Mouse (Mus musculus) midbrain, embryonic 15.5 days (tissue): ENCODE measurements around the gene Tldc1. TPM values are rescaled to one million over a fixed set of nuclear protein-coding genes. Genes with fewer than 3 reads are reported as not detected.

Experiments
- ATAC-seq: fragments of 200-750 bp; cut with Nextera tagmentation; replicated peaks from 2 replicates; pipeline ENCODE4 v1.8.0; 2017; ENCODE audit warnings: moderate TSS enrichment
- H3K27ac ChIP-seq: fragments of 300-500 bp; sonication (generic); 2 replicates; pipeline ENCODE4 v1.5.1; 2015; ENCODE audit warnings: mild to moderate bottlenecking, inconsistent platforms
- H3K27me3 ChIP-seq: fragments of 300-500 bp; sonication (generic); replicated peaks from 2 replicates; pipeline ENCODE4 v1.6.1; 2015; ENCODE audit warnings: inconsistent platforms
- H3K36me3 ChIP-seq: fragments of 300-500 bp; sonication (generic); replicated peaks from 2 replicates; pipeline ENCODE4 v1.6.1; 2015; ENCODE audit warnings: inconsistent platforms
- H3K4me1 ChIP-seq: fragments of 300-500 bp; sonication (generic); 2 replicates; pipeline ENCODE4 v1.6.1; 2015; ENCODE audit warnings: inconsistent platforms
- H3K4me2 ChIP-seq: fragments of 300-500 bp; sonication (generic); 2 replicates; pipeline ENCODE4 v1.6.1; 2015; ENCODE audit warnings: inconsistent platforms, mild to moderate bottlenecking, moderate library complexity
- H3K4me3 ChIP-seq: fragments of 300-500 bp; sonication (generic); 2 replicates; pipeline ENCODE4 v1.5.1; 2015; ENCODE audit warnings: mild to moderate bottlenecking, inconsistent platforms
- H3K9ac ChIP-seq: fragments of 300-500 bp; sonication (generic); 2 replicates; pipeline ENCODE4 v1.6.1; 2015; ENCODE audit warnings: mild to moderate bottlenecking, inconsistent platforms
- H3K9me3 ChIP-seq: fragments of 300-500 bp; sonication (generic); 2 replicates; pipeline ENCODE4 v1.6.1; 2016; ENCODE audit warnings: inconsistent platforms
- whole genome bisulfite sequencing: fragments of 180-500 bp; shearing (Covaris S2); methylation state at CpG from one replicate; pipeline ENCODE4 v1.1.7; 2015; ENCODE audit warnings: mixed read lengths; 5-methylcytosine and 5-hydroxymethylcytosine counted together
- polyA plus RNA-seq: library from polyadenylated mRNA; unstranded; fragments of >200 nt; fragmentation: Nextera tagmentation; extraction: Ambion mirVana; gene quantifications from 2 replicates; pipeline ENCODE4 v1.2.1, GENCODE M21; 2015

Gene Tldc1
- polyA plus RNA-seq, 1 experiment from 2014 or later, result 11.4 TPM

DNA sequence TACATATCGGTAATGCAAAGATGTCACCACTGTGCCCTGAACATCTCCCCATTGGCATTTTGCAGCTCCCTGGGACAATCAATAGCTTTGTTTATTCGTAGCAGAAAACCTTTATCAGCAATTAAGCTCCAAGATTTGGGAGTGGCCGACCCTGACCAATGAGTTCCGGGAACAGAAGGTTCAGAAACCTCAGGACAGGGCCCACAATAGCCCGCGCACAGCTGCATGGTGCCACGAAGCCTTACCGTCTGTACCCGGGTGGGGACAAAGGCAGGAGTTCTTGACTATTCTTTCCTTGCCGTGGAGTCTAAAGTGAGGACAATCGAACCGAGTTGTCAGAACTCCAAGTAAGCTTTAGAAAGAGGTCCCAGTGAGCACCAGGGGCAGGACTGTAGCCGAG lies 46.1 kb downstream of the Tldc1 start:
- WGBS, result 74% methylated on average over 13 of the region's 13 CpGs
- Histone ChIP-seq H3K27ac (no peak overlapping the region), H3K27me3 (no peaks in the 10 kb centered on the region), H3K4me1 (no peaks in the 10 kb centered on the region), H3K4me2 (no peak overlapping the region), H3K9ac (no peak overlapping the region), H3K9me3 (no peaks in the 10 kb centered on the region), H3K4me3 (no peak overlapping the region), H3K36me3 (no peaks in the 10 kb centered on the region)
- no peak for ATAC-seq

DNA sequence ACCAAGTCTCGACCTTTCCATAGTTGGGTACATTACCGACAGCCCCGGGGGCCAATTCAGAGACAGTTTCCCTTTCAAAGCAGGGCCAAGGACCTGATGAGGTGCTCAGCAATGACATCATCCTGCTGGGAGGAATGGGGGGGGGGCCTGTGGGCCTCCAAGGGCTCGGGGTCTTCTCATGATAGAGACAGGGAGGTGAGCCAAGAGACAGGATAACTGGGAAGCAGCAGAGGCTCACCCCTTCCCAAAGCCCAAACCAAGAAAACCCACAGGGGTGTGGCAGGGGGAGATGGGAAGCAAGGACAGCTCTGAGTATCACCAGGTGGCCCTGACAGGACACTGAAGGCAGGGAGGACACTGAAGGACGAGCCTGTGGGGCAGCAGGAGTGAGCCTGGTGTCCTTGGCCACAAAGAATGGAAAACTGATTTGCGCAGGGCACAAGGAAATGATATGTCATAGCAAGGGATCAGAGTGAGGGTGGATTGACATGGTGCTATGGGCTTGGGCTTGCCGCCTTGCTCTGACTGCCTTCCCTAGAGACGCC lies 49.8 kb downstream of the Tldc1 start:
- Histone ChIP-seq H3K27me3 (no peaks in the 10 kb centered on the region), H3K27ac (no peak overlapping the region), H3K9me3 (no peaks in the 10 kb centered on the region), H3K4me1 (no peaks in the 10 kb centered on the region), H3K36me3 (no peaks in the 10 kb centered on the region), H3K4me2 (no peak overlapping the region), H3K9ac (no peak overlapping the region), H3K4me3 (no peak overlapping the region)
- ATAC-seq, result no peak
- WGBS, result 86% methylated on average over 8 of the region's 8 CpGs

DNA sequence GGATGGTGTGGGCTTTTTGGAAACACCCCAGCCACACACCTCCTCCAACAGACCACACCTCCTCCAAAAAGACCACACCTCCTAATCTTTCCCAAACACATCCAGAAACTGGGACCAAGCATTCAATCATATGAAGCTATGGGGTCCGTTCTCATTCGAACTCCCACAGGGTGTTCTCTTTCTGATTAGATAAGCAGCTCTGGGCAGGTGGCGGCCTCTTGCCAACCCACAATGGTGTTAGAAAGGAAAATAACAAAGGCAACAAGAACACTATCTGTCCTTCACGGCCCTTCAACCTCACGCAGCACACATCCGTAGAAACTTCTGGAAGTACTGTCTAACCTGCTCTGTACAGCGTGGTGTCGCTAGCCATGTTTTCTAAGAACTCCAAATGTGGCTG lies 51.1 kb downstream of the Tldc1 start:
- no peaks in the 10 kb centered on the region for H3K4me1 ChIP-seq
- H3K27me3 ChIP-seq, result no peaks in the 10 kb centered on the region
- 92% methylated on average over 8 of the region's 8 CpGs for WGBS
- no peak overlapping the region for H3K9ac ChIP-seq
- no peak overlapping the region for H3K4me2 ChIP-seq
- H3K4me3 ChIP-seq, result no peak overlapping the region
- no peak overlapping the region for H3K27ac ChIP-seq
- no peak for ATAC-seq
- H3K9me3 ChIP-seq, result no peaks in the 10 kb centered on the region
- no peaks in the 10 kb centered on the region for H3K36me3 ChIP-seq

DNA sequence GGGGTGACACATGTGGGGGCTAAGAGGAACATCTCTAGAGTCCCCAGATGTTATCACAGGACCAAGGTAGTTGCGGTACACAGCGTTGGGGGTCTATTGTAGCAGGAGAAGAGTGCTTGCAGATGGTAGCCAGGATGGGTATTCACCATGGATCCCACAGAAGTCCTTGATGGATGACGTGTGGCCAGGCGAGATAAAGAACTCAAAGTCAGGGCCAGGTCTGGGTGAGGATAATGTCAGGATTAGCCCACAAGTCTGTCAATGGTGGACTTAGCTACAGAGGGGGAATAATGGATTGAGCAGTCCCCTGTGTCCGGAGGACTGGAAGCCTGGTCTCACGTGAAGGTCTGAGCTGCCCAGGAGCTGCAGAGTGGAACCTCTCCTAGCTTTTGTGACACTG lies 53.6 kb downstream of the Tldc1 start:
- no peaks in the 10 kb centered on the region for H3K4me1 ChIP-seq
- WGBS, result 73% methylated on average over 6 of the region's 6 CpGs
- no peaks in the 10 kb centered on the region for H3K27me3 ChIP-seq
- no peaks in the 10 kb centered on the region for H3K9me3 ChIP-seq
- H3K36me3 ChIP-seq, result no peaks in the 10 kb centered on the region
- H3K9ac ChIP-seq, result no peak overlapping the region
- H3K4me2 ChIP-seq, result no peak overlapping the region
- no peak overlapping the region for H3K27ac ChIP-seq
- H3K4me3 ChIP-seq, result no peak overlapping the region
- ATAC-seq, result no peak

DNA sequence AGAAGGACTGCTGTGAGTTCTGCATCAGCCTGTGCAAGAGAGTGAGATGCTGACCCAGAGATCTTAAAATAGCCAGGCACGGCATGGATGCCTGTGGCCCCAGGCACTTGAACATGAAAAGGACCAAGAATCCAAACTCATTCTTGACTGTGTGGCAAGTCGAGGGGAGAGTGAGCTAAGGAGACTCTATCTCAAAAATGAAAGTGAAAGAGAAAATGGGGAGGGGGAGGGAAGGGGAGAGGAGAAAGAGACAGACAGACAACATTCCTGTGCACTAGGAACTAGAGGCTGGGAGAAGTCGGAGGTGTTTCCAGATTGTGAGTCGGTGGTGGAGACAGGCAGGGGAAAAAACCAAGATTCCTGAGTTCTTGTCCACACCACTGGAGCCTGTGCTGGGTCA lies 54.5 kb downstream of the Tldc1 start:
- Histone ChIP-seq H3K36me3 (no peaks in the 10 kb centered on the region), H3K27ac (no peak overlapping the region), H3K9ac (no peak overlapping the region), H3K4me3 (no peak overlapping the region), H3K4me2 (no peak overlapping the region), H3K9me3 (no peaks in the 10 kb centered on the region), H3K27me3 (no peaks in the 10 kb centered on the region), H3K4me1 (no peaks in the 10 kb centered on the region)
- no peak for ATAC-seq
- WGBS, result 74% methylated on average over 4 of the region's 4 CpGs

DNA sequence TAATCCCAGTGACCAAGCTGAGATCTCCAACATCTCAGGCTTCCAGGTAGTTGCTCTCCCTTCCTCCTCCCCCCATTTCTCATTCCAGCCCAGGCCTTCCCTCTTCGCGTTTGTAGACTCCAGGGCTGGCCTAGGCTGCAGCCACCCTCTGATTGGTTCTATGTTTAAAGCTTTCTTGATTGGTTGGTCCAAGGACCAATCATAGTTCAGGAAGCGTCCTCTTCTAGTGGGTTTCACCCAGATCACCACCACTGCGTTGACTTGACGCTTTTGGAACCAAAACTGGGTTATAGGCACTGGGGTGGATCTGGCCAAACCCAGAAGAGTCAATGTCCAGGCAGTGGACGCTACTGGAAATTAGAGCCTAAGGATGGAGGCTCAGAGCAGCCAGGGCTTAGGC lies 55.9 kb downstream of the Tldc1 start:
- no peak overlapping the region for H3K27ac ChIP-seq
- no peak for ATAC-seq
- H3K4me2 ChIP-seq, result no peak overlapping the region
- H3K9me3 ChIP-seq, result no peaks in the 10 kb centered on the region
- H3K27me3 ChIP-seq, result no peaks in the 10 kb centered on the region
- H3K9ac ChIP-seq, result no peak overlapping the region
- H3K4me1 ChIP-seq, result no peaks in the 10 kb centered on the region
- no peak overlapping the region for H3K4me3 ChIP-seq
- WGBS, result 51% methylated on average over 6 of the region's 6 CpGs
- H3K36me3 ChIP-seq, result no peaks in the 10 kb centered on the region

DNA sequence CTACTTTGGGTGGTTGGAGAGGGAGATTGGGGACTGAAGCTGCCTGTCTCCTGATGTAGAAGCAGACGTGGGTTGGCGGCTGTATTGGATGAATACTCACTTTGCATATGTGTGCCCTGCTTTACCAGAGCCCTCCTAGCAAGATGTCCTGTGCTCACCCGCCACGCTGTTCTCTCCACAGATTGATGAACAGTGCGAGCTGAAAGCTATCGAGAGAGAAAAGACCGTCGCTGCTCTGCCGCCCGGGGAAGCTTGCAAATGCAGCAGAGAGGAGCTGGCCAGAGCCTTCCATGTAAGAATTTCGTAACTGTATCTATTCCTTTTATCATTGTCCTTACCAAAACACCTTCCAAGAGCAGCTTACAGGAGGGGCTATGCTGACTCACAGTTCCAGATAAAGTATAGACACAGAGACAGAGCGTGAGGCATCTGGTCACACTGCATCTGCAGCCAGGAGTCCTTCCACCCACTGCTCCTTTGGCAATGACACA lies 59.2 kb downstream of the Tldc1 start:
- H3K4me2 ChIP-seq, result no peak overlapping the region
- H3K27ac ChIP-seq, result no peak overlapping the region
- no peak overlapping the region for H3K4me3 ChIP-seq
- no peaks in the 10 kb centered on the region for H3K36me3 ChIP-seq
- H3K9me3 ChIP-seq, result no peaks in the 10 kb centered on the region
- no peak for ATAC-seq
- H3K27me3 ChIP-seq, result no peaks in the 10 kb centered on the region
- no peaks in the 10 kb centered on the region for H3K4me1 ChIP-seq
- 56% methylated on average over 12 of the region's 12 CpGs for WGBS
- H3K9ac ChIP-seq, result no peak overlapping the region

DNA sequence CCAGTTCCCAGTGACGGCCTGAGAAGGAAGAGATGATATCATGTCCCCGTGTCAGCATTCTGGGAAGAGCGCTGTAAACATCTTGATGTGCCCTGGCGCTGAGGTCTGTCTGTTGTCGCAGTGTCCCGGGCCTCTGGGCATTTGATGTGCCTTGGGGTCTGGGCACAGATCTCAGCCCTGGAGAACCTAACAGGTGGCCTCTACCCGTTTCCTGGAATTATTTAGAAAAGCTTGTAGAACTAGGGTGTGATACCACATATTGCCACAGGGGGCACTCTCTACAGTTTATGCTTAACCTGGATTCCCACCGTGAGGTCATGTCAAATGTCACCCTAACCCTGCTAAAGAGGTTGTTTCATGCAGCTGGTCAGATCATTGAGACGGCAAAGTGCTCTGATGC lies 60.5 kb downstream of the Tldc1 start:
- Histone ChIP-seq H3K9ac (no peak overlapping the region), H3K4me2 (no peak overlapping the region), H3K4me3 (no peak overlapping the region), H3K27ac (no peak overlapping the region), H3K27me3 (no peaks in the 10 kb centered on the region), H3K36me3 (no peaks in the 10 kb centered on the region), H3K9me3 (no peaks in the 10 kb centered on the region), H3K4me1 (no peaks in the 10 kb centered on the region)
- ATAC-seq, result no peak
- WGBS, result 63% methylated on average over 9 of the region's 9 CpGs

DNA sequence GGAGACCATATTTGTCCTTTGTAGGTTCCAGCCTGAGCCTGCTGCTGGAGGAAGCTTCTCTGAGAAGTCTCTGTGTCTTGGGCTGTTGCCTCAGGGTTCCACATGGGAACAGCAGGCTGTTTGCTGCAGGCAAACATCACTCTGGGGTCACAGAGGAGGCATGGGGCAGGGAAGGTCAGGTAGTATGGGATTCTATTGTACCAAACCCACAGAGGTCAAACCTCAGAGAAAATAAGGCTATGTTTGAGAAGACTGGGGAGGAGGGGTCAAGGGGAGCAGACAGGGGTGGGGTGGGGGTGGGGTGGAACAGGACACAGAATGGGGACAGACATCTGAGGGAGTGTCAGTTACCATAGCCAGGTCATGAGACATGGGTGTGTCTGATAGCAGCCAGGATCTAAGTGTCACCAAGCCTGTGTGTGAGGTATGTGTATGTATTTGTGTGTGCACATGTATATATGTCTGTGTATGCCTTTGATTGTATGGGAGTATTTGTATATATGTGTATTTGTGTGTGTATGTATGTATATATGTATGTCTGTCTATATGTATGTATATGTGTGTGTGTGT lies 61.4 kb downstream of the Tldc1 start:
- no peak overlapping the region for H3K27ac ChIP-seq
- no peak for ATAC-seq
- H3K9ac ChIP-seq, result no peak overlapping the region
- H3K36me3 ChIP-seq, result no peaks in the 10 kb centered on the region
- no peaks in the 10 kb centered on the region for H3K4me1 ChIP-seq
- no peak overlapping the region for H3K4me3 ChIP-seq
- H3K9me3 ChIP-seq, result no peaks in the 10 kb centered on the region
- H3K4me2 ChIP-seq, result no peak overlapping the region
- H3K27me3 ChIP-seq, result no peaks in the 10 kb centered on the region

DNA sequence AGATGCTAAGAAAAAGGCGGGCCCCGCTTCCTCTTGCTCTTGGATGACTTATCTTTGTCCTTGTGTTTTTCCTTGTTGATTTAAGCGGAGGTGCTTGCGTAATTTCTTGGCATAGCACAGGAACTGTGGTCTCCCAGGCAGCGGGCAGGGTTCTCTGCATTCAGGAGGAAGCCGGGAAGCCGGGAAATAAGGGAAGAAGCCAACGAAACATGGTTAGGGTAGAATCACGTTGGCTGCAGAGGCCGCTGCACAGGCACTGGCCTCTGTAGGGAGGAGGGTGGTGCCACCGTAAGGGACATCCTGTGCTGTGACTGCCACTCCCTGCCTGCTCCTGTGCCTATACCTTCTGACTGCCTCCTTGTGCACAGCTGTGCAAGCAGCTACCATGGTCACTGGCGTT lies 63.0 kb downstream of the Tldc1 start:
- 68% methylated on average over 12 of the region's 12 CpGs for WGBS
- Histone ChIP-seq H3K36me3 (no peaks in the 10 kb centered on the region), H3K4me3 (no peak overlapping the region), H3K4me1 (no peaks in the 10 kb centered on the region), H3K9me3 (no peaks in the 10 kb centered on the region), H3K4me2 (no peak overlapping the region), H3K27me3 (no peaks in the 10 kb centered on the region), H3K27ac (no peak overlapping the region), H3K9ac (no peak overlapping the region)
- no peak for ATAC-seq

DNA sequence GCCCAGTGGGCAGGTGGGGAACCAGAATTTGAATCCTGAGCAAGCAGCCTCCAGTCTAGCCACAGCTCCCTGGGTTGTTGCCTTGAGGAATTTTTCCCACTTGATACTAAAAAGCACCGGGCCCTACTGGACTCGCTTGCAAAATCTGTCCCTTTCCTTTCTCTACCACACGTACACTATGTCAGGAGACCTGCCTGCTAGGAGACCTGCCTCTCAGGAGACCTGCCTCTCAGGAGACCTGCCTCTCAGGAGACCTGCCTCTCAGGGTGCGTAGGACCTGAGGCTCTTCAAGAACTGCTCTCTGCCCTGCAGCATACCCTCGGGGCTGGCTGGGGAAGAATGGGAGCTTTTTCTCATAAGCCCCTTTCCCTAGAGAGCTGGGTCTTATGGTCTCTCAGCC lies 64.8 kb downstream of the Tldc1 start:
- Histone ChIP-seq H3K4me1 (peaks cover 10% of the 10 kb centered on the region; the same call in 1 of the 2 replicates), H3K9ac (no peak overlapping the region), H3K4me3 (no peak overlapping the region), H3K36me3 (no peaks in the 10 kb centered on the region), H3K4me2 (no peak overlapping the region), H3K9me3 (no peaks in the 10 kb centered on the region), H3K27me3 (no peaks in the 10 kb centered on the region), H3K27ac (no peak overlapping the region)
- no peak for ATAC-seq
- 77% methylated on average over 5 of the region's 5 CpGs for WGBS

DNA sequence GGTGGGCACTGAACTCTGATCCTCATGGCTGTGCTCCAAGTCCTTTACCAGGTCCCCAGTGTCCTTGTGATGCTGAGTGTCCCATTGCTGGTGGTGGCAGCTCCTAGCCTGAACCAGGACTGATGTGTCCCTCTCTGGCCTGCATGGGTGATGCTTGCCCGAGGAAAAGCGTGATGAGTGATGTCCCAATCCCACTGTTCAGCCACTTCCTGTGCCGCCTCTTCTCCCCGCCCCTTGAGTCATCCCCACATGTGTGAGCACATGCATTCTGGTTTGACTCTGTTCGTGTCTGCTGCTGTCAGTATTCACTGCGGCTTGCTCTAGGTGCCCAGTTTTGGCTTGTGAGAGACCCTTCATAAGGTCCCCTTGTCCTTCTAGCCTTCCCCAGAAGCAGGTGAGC lies 66.0 kb downstream of the Tldc1 start:
- Histone ChIP-seq H3K27me3 (no peaks in the 10 kb centered on the region), H3K36me3 (no peaks in the 10 kb centered on the region), H3K4me3 (no peak overlapping the region), H3K9me3 (no peaks in the 10 kb centered on the region), H3K9ac (no peak overlapping the region), H3K27ac (no peak overlapping the region), H3K4me1 (peaks cover 10% of the 10 kb centered on the region; the same call in 1 of the 2 replicates), H3K4me2 (no peak overlapping the region)
- WGBS, result 79% methylated on average over 6 of the region's 6 CpGs
- ATAC-seq, result no peak
